Mouse (Mus musculus) midbrain, embryonic 16.5 days (tissue): ENCODE measurements at regions not wholly inside any gene's neighbourhood (a gene's known extent, or its start where the extent isn't known, plus 50 kb on each side); places are given as distances from the start of the nearest gene placed in this dataset.
"Not testable (repeated sequence)": the region's sequence is repeated elsewhere in the genome, so short reads cannot be mapped to it uniquely, and the experiment has no call there.

Experiments
- ATAC-seq: fragments of 200-750 bp; cut with Nextera tagmentation; 2 replicates; pipeline ENCODE4 v1.8.0; 2017; ENCODE audit warnings: moderate TSS enrichment
- H3K27ac ChIP-seq: fragments of 300-500 bp; sonication (generic); 2 replicates; pipeline ENCODE4 v1.5.1; 2014; ENCODE audit warnings: mild to moderate bottlenecking, low read length, mixed read lengths
- H3K27me3 ChIP-seq: fragments of 300-500 bp; sonication (generic); 2 replicates; pipeline ENCODE4 v1.6.1; 2014; ENCODE audit warnings: low read depth, low read length, mixed read lengths; ENCODE audit not compliant: control insufficient read depth, insufficient read depth
- H3K36me3 ChIP-seq: fragments of 300-500 bp; sonication (generic); 2 replicates; pipeline ENCODE4 v1.6.1; 2014; ENCODE audit warnings: mild to moderate bottlenecking, low read length, moderate library complexity, mixed read lengths; ENCODE audit not compliant: control insufficient read depth, insufficient read depth
- H3K4me1 ChIP-seq: fragments of 300-500 bp; sonication (generic); 2 replicates; pipeline ENCODE4 v1.6.1; 2014; ENCODE audit warnings: mild to moderate bottlenecking, low read length, mixed read lengths; ENCODE audit not compliant: control insufficient read depth, insufficient read depth
- H3K4me2 ChIP-seq: fragments of 300-500 bp; sonication (generic); 2 replicates; pipeline ENCODE4 v1.6.1; 2014; ENCODE audit warnings: mild to moderate bottlenecking, low read length, mixed read lengths
- H3K4me3 ChIP-seq: fragments of 300-500 bp; sonication (generic); 2 replicates; pipeline ENCODE4 v1.5.1; 2014; ENCODE audit warnings: low read depth, mild to moderate bottlenecking, low read length, moderate library complexity, mixed read lengths
- H3K9ac ChIP-seq: fragments of 300-500 bp; sonication (generic); 2 replicates; pipeline ENCODE4 v1.6.1; 2014; ENCODE audit warnings: low read depth, low read length, mixed read lengths
- H3K9me3 ChIP-seq: fragments of 300-500 bp; sonication (generic); replicated peaks from 2 replicates; pipeline ENCODE4 v1.6.1; 2014; ENCODE audit warnings: mild to moderate bottlenecking, low read length, mixed read lengths; ENCODE audit not compliant: control insufficient read depth, poor library complexity, severe bottlenecking
- WGBS: fragments of 180-500 bp; shearing (Covaris S2); extraction: QIAGEN DNeasy Blood & Tissue Kit; methylation state at CpG from one replicate; pipeline ENCODE4 v1.1.7; 2014; 5-methylcytosine and 5-hydroxymethylcytosine counted together

DNA sequence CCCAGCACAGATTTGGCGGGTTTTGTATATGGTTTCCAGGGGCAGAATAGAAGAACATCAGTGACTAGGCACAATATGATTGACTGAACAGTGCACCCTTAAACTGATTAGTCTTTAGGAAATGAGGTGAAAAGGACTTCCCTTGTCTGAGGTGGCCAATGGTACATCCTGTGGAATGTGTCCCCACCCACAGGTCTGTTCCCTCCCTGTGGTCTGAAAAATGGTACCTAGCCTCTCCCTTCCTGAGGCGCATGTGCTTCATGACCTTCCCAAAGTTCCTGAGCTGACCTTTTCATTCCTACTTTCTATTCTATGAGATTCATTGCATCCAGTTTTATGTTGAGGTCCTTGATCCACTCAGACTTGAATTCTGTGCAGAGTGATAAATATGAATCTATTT, 76.0 kb downstream of the Zfp97 start:
- not testable (repeated sequence) for ATAC-seq, H3K9ac ChIP-seq, H3K27me3 ChIP-seq, H3K36me3 ChIP-seq, H3K4me2 ChIP-seq, H3K4me3 ChIP-seq, H3K4me1 ChIP-seq, H3K27ac ChIP-seq
- H3K9me3 ChIP-seq, result peaks cover 31% of the 10 kb centered on the region
- WGBS, result 95% methylated on average over 1 of the region's 2 CpGs

DNA sequence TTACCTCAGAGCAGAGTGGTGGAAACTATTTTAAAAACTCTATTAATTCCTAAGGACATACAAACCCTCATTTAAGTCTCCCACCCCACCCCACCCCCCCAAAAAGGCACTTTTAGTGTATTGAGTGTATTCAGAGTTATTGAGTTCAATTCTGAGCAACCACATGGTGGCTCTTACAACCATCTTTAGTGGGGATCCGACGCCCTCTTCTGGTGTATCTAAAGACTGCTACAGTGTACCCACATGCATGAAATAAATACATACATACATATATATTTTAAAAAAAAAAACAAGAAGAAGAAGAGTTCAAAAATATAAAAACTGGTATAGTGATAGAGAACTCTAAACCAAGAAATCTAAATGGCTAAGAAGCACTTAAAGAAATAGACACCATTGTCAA, 107.9 kb downstream of the Zfp97 start:
- Histone ChIP-seq H3K4me2 (no peak overlapping the region), H3K36me3 (no peaks in the 10 kb centered on the region), H3K27ac (no peak overlapping the region), H3K4me1 (no peaks in the 10 kb centered on the region), H3K27me3 (no peaks in the 10 kb centered on the region), H3K9ac (no peak overlapping the region), H3K9me3 (peaks cover 4% of the 10 kb centered on the region; the same call in 1 of the 2 replicates), H3K4me3 (no peak overlapping the region)
- no peak for ATAC-seq
- 40% methylated on average over 2 of the region's 2 CpGs for WGBS

DNA sequence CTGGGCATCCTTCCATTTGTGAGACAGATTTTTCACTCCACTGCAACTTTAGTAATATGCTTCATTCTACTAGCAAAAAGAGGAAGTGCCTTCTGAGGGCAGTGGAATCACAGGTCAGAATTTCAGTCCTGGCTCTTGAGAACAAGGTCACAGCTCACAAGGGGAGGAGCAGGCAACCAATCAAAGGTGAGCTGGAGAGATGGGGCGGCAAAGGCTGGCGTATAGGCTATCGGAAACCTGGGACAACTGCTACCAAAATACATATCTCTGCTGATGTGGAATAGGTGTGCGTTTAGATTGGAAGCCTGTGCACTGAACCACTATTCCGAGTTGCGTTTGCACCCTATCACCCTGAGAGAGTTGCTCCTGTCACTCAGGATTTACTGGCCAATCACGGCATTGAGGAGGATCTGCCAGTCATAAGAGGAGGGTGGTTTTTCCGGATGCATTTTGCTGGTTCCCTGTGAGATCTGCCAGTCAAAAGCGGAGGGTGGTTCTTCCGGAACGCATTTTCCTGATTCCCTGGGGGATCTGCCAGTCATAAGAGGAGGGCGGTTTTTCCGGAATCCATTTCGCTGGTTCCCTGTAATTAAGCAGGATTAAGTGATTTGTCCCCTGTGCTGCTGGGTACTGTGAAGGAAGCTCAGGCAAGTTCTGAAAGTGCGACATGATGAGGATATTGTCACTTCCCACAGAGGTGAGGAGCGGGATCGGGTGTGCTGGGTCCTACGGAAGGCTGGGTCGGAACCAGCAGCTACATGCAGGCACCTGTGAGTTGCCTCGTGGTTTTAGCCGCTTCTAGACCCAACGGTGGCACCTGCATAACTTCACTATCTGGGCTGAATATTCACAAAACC, 113.3 kb downstream of the Zfp97 start:
- not testable (repeated sequence) for H3K9me3 ChIP-seq, H3K36me3 ChIP-seq, H3K4me1 ChIP-seq, H3K27me3 ChIP-seq
- peak; percentile 100 for ATAC-seq
- peak overlapping the region; percentile 61 for H3K4me2 ChIP-seq
- peak overlapping the region; percentile 54 for H3K4me3 ChIP-seq
- peak overlapping the region; percentile 81 for H3K27ac ChIP-seq
- WGBS, result 0% methylated on average over 20 of the region's 22 CpGs
- H3K9ac ChIP-seq, result peak overlapping the region; percentile 71

DNA sequence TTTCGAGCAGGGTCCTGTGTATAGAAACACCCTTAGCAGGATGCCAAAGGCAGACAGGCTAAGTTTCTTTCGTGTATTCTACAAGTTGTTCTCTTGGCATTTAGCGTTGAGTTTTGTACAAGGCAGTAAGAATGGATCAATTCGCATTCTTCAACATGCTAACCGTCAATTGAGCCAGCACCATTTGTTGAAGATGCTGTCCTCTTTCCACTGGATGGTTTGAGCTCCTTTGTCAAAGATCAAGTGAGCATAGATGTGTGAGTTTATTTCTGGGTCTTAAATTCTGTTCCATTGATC, 113.9 kb downstream of the Zfp97 start:
- peak; percentile 5; the same call in 1 of the 2 replicates for ATAC-seq
- WGBS, result 2% methylated on average over 5 of the region's 5 CpGs

More for the DNA sequence above, 113.9 kb downstream of the Zfp97 start:
- H3K27me3 ChIP-seq, H3K36me3 ChIP-seq, H3K9me3 ChIP-seq, H3K4me1 ChIP-seq: not testable (repeated sequence)
- H3K4me3 ChIP-seq, result peak overlapping the region; percentile 54
- H3K27ac ChIP-seq, result peak overlapping the region; percentile 67
- H3K4me2 ChIP-seq, result peak overlapping the region; percentile 60
- H3K9ac ChIP-seq, result peak overlapping the region; percentile 32
